Mouse (Mus musculus) midbrain, embryonic 16.5 days (tissue): ENCODE data around the gene Slco1a1. TPM values are rescaled to one million over a fixed set of nuclear protein-coding genes. Genes with fewer than 3 reads are reported as not detected.
"Not testable (repeated sequence)": the region's sequence is repeated elsewhere in the genome, so short reads cannot be mapped to it uniquely, and the experiment has no call there.

Experiments
- ATAC-seq: fragments of 200-750 bp; cut with Nextera tagmentation; 2 replicates; pipeline ENCODE4 v1.8.0; 2017; ENCODE audit warnings: moderate TSS enrichment
- H3K27ac ChIP-seq: fragments of 300-500 bp; sonication (generic); 2 replicates; pipeline ENCODE4 v1.5.1; 2014; ENCODE audit warnings: mild to moderate bottlenecking, low read length, mixed read lengths
- H3K27me3 ChIP-seq: fragments of 300-500 bp; sonication (generic); 2 replicates; pipeline ENCODE4 v1.6.1; 2014; ENCODE audit warnings: low read depth, low read length, mixed read lengths; ENCODE audit not compliant: control insufficient read depth, insufficient read depth
- H3K36me3 ChIP-seq: fragments of 300-500 bp; sonication (generic); 2 replicates; pipeline ENCODE4 v1.6.1; 2014; ENCODE audit warnings: mild to moderate bottlenecking, low read length, moderate library complexity, mixed read lengths; ENCODE audit not compliant: control insufficient read depth, insufficient read depth
- H3K4me1 ChIP-seq: fragments of 300-500 bp; sonication (generic); 2 replicates; pipeline ENCODE4 v1.6.1; 2014; ENCODE audit warnings: mild to moderate bottlenecking, low read length, mixed read lengths; ENCODE audit not compliant: control insufficient read depth, insufficient read depth
- H3K4me2 ChIP-seq: fragments of 300-500 bp; sonication (generic); 2 replicates; pipeline ENCODE4 v1.6.1; 2014; ENCODE audit warnings: mild to moderate bottlenecking, low read length, mixed read lengths
- H3K4me3 ChIP-seq: fragments of 300-500 bp; sonication (generic); 2 replicates; pipeline ENCODE4 v1.5.1; 2014; ENCODE audit warnings: low read depth, mild to moderate bottlenecking, low read length, moderate library complexity, mixed read lengths
- H3K9ac ChIP-seq: fragments of 300-500 bp; sonication (generic); 2 replicates; pipeline ENCODE4 v1.6.1; 2014; ENCODE audit warnings: low read depth, low read length, mixed read lengths
- H3K9me3 ChIP-seq: fragments of 300-500 bp; sonication (generic); replicated peaks from 2 replicates; pipeline ENCODE4 v1.6.1; 2014; ENCODE audit warnings: mild to moderate bottlenecking, low read length, mixed read lengths; ENCODE audit not compliant: control insufficient read depth, poor library complexity, severe bottlenecking
- WGBS: fragments of 180-500 bp; shearing (Covaris S2); extraction: QIAGEN DNeasy Blood & Tissue Kit; methylation state at CpG from one replicate; pipeline ENCODE4 v1.1.7; 2014; 5-methylcytosine and 5-hydroxymethylcytosine counted together
- polyA plus RNA-seq: library from polyadenylated mRNA; unstranded; fragments of >200 nt; fragmentation: Nextera tagmentation; extraction: Ambion mirVana; gene quantifications from 2 replicates; pipeline ENCODE4 v1.2.1, GENCODE M21; 2015

The Slco1a1 gene
- polyA plus RNA-seq, 1 experiment from 2014 or later = not detected

DNA sequence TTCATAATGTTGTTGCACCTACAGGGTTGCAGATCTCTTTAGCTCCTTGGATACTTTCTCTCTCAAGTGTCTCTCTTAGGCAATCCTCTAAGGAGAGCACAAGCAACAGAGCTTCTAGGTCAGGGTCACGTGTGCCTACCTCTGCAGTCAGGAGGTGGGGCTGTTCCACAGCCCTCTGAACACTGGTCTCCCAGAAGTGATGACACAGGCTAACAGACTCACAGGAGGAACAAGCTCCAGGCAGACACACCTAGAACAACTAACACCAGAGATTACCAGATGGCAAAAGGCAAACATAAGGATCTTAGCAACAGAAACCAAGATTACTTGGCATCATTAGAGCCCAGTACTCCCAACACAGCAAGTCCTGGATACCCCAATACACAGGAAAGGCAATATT lies 64.2 kb downstream of the Slco1a1 start:
- no peak overlapping the region for H3K4me2 ChIP-seq
- H3K27ac ChIP-seq = no peak overlapping the region
- no peaks in the 10 kb centered on the region for H3K4me1 ChIP-seq
- H3K27me3 ChIP-seq = no peaks in the 10 kb centered on the region
- H3K9ac ChIP-seq = no peak overlapping the region
- H3K9me3 ChIP-seq = no peaks in the 10 kb centered on the region
- H3K36me3 ChIP-seq = no peaks in the 10 kb centered on the region
- 70% methylated on average over 1 of the region's 1 CpGs for WGBS
- ATAC-seq = no peak
- H3K4me3 ChIP-seq = no peak overlapping the region

- ATAC-seq, H3K9ac ChIP-seq: not testable (repeated sequence)
Observed at GRCm38 (mm10) chr6:141875742-141876141, 71.0 kb downstream of the Slco1a1 start.

DNA sequence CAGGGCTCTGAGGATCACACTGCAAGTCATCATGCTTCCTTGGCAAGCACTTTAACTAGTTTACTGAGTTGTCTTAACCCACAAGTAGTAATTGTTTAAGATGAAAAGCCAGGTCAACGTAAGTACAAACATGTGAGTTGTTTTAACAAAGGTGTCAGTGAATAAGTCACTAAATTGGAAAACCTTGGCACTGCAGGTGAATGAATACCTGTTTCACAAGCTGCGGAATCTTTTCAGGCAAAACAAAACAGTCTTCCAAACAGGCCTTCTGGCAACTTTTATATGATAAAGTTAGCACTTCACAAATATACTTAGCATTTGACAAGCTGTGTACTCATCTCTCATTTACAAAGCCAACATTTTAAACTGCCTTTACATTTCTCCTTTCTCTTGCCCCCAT lies 75.1 kb downstream of the Slco1a1 start:
- Histone ChIP-seq H3K9me3 (no peaks in the 10 kb centered on the region), H3K27ac (no peak overlapping the region), H3K9ac (no peak overlapping the region), H3K36me3 (no peaks in the 10 kb centered on the region), H3K27me3 (no peaks in the 10 kb centered on the region), H3K4me1 (no peaks in the 10 kb centered on the region), H3K4me3 (no peak overlapping the region), H3K4me2 (no peak overlapping the region)
- no peak for ATAC-seq
- WGBS = 89% methylated on average over 2 of the region's 2 CpGs

More at GRCm38 (mm10) chr6:141875742-141876141, 71.0 kb downstream of the Slco1a1 start:
- WGBS = 67% methylated on average over 4 of the region's 4 CpGs
- not testable (repeated sequence) for H3K27ac ChIP-seq, H3K4me1 ChIP-seq, H3K4me3 ChIP-seq, H3K9me3 ChIP-seq, H3K36me3 ChIP-seq, H3K27me3 ChIP-seq, H3K4me2 ChIP-seq

DNA sequence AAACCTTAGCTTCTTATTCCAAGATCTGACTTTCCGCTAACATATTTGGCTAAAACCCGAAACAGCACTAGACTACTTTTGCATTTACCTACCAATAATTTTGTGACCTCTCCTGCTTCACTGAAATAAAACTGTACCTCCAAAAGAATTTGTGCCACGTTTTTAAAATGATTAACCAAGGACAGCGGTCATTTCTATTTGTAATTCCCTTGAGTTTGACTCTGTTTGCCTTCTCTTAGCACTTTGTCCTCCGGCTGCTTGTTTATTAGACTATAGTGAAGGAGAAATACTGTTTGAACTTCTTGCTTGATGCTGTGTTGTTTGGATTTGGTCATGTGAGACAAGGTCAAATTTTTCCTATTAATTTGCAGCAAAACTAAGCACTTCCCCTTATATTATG lies 78.0 kb downstream of the Slco1a1 start:
- 81% methylated on average over 5 of the region's 5 CpGs for WGBS
- H3K4me3 ChIP-seq = no peak overlapping the region
- no peaks in the 10 kb centered on the region for H3K36me3 ChIP-seq
- no peaks in the 10 kb centered on the region for H3K27me3 ChIP-seq
- H3K27ac ChIP-seq = no peak overlapping the region
- ATAC-seq = no peak
- no peaks in the 10 kb centered on the region for H3K4me1 ChIP-seq
- H3K9me3 ChIP-seq = no peaks in the 10 kb centered on the region
- H3K4me2 ChIP-seq = no peak overlapping the region
- no peak overlapping the region for H3K9ac ChIP-seq

- no peaks in the 10 kb centered on the region for H3K27me3 ChIP-seq
- H3K9ac ChIP-seq = no peak overlapping the region
- no peak overlapping the region for H3K27ac ChIP-seq
- ATAC-seq = no peak
- H3K36me3 ChIP-seq = no peaks in the 10 kb centered on the region
- no peaks in the 10 kb centered on the region for H3K4me1 ChIP-seq
- WGBS = 89% methylated on average over 5 of the region's 5 CpGs
- no peaks in the 10 kb centered on the region for H3K9me3 ChIP-seq
- no peak overlapping the region for H3K4me3 ChIP-seq
- H3K4me2 ChIP-seq = no peak overlapping the region
Observed at GRCm38 (mm10) chr6:141866026-141866425, 80.7 kb downstream of the Slco1a1 start.

DNA sequence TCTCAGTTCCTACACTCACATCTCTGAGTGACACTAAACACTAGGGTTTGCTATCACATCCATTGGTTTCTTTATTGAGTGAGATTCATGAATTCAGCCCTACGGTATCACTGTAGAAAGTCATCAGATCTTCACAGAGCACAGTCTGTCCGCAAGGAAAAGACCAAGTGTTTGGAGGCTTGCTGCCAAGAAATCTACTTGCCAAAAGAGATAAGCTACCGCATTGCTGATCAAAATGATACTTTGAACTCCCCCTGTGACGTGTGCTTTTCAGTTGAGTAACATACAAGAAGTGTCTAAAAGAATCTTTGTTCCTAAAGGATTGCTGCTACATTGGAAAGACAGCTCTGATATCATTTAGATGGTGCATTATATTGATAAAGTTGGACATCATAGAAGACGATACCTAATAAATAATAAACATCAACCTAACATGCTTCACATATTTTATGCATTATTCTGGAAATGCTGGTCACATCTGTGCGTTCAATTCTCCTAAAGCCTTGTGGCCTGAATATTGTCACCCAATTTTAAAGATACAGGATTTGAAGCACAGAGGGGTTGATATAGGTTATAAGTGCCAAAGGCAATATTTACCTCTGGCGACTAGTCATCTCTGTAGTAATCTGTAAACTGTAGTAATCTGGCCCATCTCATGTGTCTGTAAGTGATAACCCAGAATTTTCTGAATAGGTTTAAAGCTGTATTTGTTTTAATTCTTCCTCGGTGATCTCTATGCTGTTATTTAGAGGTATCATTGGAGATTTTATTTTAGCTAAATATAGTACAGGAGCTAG lies 88.8 kb downstream of the Slco1a1 start:
- H3K9me3 ChIP-seq = no peaks in the 10 kb centered on the region
- no peak overlapping the region for H3K4me2 ChIP-seq
- H3K4me3 ChIP-seq = no peak overlapping the region
- 78% methylated on average over 8 of the region's 8 CpGs for WGBS
- no peak for ATAC-seq
- no peaks in the 10 kb centered on the region for H3K36me3 ChIP-seq
- H3K9ac ChIP-seq = no peak overlapping the region
- H3K27ac ChIP-seq = no peak overlapping the region
- peaks cover 2% of the 10 kb centered on the region; the same call in 1 of the 2 replicates for H3K4me1 ChIP-seq
- H3K27me3 ChIP-seq = no peaks in the 10 kb centered on the region

Other genes starting within 250 kb of the Slco1a1 start
- gene Gm5724, start 173.2 kb downstream of the Slco1a1 start, polyA plus RNA-seq = not detected in 2 replicates
- 1.3 and 1.5 TPM in 2 replicates for gene Slco1a4, start 90.8 kb downstream of the Slco1a1 start, polyA plus RNA-seq
- not detected in 2 replicates for gene Gm6614, start 64.5 kb upstream of the Slco1a1 start, polyA plus RNA-seq